Mouse (Mus musculus): ENCODE measurements around the gene Vwa5b1. TPM values are rescaled to one million over a fixed set of nuclear protein-coding genes. Genes with fewer than 3 reads are reported as not detected.

Gene Vwa5b1
- polyA plus RNA-seq, 1 experiment, result not detected

DNA sequence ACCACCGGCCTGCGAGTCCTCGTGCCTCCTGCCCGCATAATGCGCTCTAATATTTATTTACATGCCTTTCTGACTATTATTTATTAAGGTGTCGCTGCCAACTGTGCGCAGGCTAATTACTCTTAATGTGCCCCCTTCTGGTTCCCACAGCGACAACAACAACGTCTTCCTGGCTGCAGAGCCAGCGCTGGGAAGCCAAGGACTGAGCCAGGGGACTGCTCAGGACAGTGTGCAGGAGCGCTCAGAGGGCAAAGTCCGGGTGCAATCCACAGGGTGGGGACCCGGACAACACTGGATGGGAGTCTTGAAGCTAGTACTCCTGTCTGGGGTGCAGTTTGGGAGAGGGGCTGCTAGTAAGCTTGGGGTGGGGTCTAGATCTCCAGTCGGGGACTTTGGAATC, 80.8 kb downstream of the Vwa5b1 start:
- H3K27ac ChIP-seq (ENCODE audit: insufficient read depth, low read depth, low read length), result no peak overlapping the region
- peaks cover 5% of the 10 kb centered on the region; the same call in 1 of the 2 replicates for H3K4me1 ChIP-seq (ENCODE audit: control insufficient read depth, insufficient read depth, low read length)
- no peaks in the 10 kb centered on the region for H3K27me3 ChIP-seq (replicated peaks; ENCODE audit: control insufficient read depth, insufficient read depth, low read length)
- no peak overlapping the region for H3K4me3 ChIP-seq (ENCODE audit: insufficient read depth, low read depth, low read length)
- no peaks in the 10 kb centered on the region for H3K36me3 ChIP-seq (ENCODE audit: control insufficient read depth, insufficient read depth, low read length)
- TF ChIP-seq POLR2A (IDR thresholded peaks at IDR 0.05; ENCODE audit: low read depth, low read length) (no peak), CTCF (conservative IDR thresholded peaks at IDR 0.05; ENCODE audit: insufficient read depth, insufficient read length, low read depth, low read length) (no peak)
- WGBS, result 6% methylated on average over 14 of the region's 14 CpGs
- DNase-seq, result peak; percentile 53

DNA sequence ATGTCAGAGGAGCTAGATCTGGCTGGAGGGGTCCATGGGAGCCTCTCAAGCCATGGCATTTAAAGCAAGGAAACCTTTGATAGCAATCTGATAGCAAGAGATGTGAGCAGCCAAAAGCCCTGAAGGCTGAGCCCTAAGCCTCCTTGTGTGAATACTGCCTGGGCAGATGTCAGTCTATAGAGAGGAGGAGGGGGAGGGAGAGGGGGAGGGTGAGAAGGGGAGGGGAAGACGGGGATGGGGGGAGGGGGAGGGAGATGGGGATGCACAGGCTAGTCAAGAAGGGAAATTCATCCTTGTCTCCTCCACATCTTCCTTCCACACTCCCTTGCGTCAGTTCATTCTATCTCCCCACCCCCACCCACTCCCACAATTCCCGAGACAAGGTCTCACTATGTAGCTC, 81.4 kb downstream of the Vwa5b1 start:
- no peak overlapping the region for H3K4me3 ChIP-seq (ENCODE audit: insufficient read depth, low read depth, low read length)
- TF ChIP-seq POLR2A (IDR thresholded peaks at IDR 0.05; ENCODE audit: low read depth, low read length), result no peak
- no peak for TF ChIP-seq CTCF (conservative IDR thresholded peaks at IDR 0.05; ENCODE audit: insufficient read depth, insufficient read length, low read depth, low read length)
- no peak overlapping the region for H3K27ac ChIP-seq (ENCODE audit: insufficient read depth, low read depth, low read length)
- peaks cover 5% of the 10 kb centered on the region; the same call in 1 of the 2 replicates for H3K4me1 ChIP-seq (ENCODE audit: control insufficient read depth, insufficient read depth, low read length)
- no peak for DNase-seq
- no peaks in the 10 kb centered on the region for H3K36me3 ChIP-seq (ENCODE audit: control insufficient read depth, insufficient read depth, low read length)
- H3K27me3 ChIP-seq (replicated peaks; ENCODE audit: control insufficient read depth, insufficient read depth, low read length), result no peaks in the 10 kb centered on the region
- 23% methylated on average over 3 of the region's 3 CpGs for WGBS

DNA sequence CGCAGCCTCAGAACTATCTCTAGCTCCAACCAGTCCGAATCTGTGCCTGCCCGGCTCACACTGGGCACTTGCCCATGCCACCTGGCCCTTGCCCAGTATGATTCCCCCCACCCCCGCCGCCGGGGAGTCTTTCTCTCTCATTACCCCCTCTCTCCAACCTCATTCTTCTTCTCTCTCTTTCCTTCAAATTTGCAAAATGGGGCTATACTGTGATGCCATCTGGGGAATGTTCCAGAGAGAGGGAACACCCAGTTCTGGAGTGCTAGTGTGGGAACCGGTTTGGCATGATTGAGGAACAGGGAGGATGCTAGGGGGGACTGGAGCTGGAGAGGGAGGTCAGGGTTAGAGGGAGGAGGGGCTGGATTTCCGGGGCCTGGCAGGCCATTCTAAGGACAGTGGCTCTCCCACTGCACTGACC, 82.2 kb downstream of the Vwa5b1 start:
- 59% methylated on average over 8 of the region's 8 CpGs for WGBS
- no peaks in the 10 kb centered on the region for H3K36me3 ChIP-seq (ENCODE audit: control insufficient read depth, insufficient read depth, low read length)
- H3K27me3 ChIP-seq (replicated peaks; ENCODE audit: control insufficient read depth, insufficient read depth, low read length), result no peaks in the 10 kb centered on the region
- peak; percentile 13 for DNase-seq
- H3K27ac ChIP-seq (ENCODE audit: insufficient read depth, low read depth, low read length), result no peak overlapping the region
- no peak for TF ChIP-seq POLR2A (IDR thresholded peaks at IDR 0.05; ENCODE audit: low read depth, low read length)
- no peak for TF ChIP-seq CTCF (conservative IDR thresholded peaks at IDR 0.05; ENCODE audit: insufficient read depth, insufficient read length, low read depth, low read length)
- H3K4me1 ChIP-seq (ENCODE audit: control insufficient read depth, insufficient read depth, low read length), result peaks cover 5% of the 10 kb centered on the region; the same call in 1 of the 2 replicates
- H3K4me3 ChIP-seq (ENCODE audit: insufficient read depth, low read depth, low read length), result no peak overlapping the region

DNA sequence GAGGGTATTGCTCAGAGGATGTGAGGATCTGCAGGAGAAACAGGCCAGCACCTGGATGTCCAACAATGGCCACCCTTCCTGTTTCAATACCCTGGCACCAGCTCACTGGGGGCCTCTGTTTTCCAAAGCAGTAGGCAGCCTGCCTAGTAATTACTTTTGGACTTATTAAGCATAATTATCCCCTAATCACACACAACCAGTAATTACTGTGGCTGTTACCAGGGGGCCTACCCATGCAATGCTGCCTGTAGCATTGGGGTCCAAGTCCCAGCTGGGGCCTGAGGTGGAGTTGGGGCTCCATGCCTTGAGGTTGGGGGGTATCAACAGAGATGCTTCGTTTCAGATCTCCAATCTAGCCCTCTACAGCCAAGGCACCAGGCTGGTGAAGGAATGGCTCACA, 82.6 kb downstream of the Vwa5b1 start:
- H3K4me1 ChIP-seq (ENCODE audit: control insufficient read depth, insufficient read depth, low read length), result peaks cover 5% of the 10 kb centered on the region; the same call in 1 of the 2 replicates
- no peak overlapping the region for H3K27ac ChIP-seq (ENCODE audit: insufficient read depth, low read depth, low read length)
- H3K27me3 ChIP-seq (replicated peaks; ENCODE audit: control insufficient read depth, insufficient read depth, low read length), result no peaks in the 10 kb centered on the region
- TF ChIP-seq POLR2A (IDR thresholded peaks at IDR 0.05; ENCODE audit: low read depth, low read length) (no peak), CTCF (conservative IDR thresholded peaks at IDR 0.05; ENCODE audit: insufficient read depth, insufficient read length, low read depth, low read length) (no peak)
- no peak overlapping the region for H3K4me3 ChIP-seq (ENCODE audit: insufficient read depth, low read depth, low read length)
- DNase-seq, result no peak
- 71% methylated on average over 1 of the region's 1 CpGs for WGBS
- H3K36me3 ChIP-seq (ENCODE audit: control insufficient read depth, insufficient read depth, low read length), result no peaks in the 10 kb centered on the region

DNA sequence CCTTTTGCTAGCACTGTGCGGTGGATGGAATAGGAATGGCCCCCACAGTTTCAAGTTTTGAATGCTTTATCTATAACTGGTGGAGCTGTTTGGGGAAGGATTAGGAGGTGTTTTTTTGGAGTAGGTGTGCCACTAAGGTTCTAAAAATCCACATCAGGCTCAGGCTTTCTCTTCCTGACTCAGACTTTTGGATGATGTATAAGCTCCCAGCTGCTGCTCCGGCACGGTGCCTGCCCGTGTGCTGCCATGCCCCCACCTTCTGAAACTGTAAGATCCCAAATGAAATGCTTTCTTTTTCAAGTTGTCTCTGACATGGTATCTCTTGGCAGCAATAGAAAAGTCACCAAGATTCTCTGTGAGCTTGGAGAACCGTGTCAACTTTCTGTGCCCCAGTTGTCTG, 84.1 kb downstream of the Vwa5b1 start:
- Histone ChIP-seq H3K27me3 (replicated peaks; ENCODE audit: control insufficient read depth, insufficient read depth, low read length) (no peaks in the 10 kb centered on the region), H3K36me3 (ENCODE audit: control insufficient read depth, insufficient read depth, low read length) (no peaks in the 10 kb centered on the region), H3K4me1 (ENCODE audit: control insufficient read depth, insufficient read depth, low read length) (peaks cover 5% of the 10 kb centered on the region; the same call in 1 of the 2 replicates), H3K27ac (ENCODE audit: insufficient read depth, low read depth, low read length) (no peak overlapping the region), H3K4me3 (ENCODE audit: insufficient read depth, low read depth, low read length) (no peak overlapping the region)
- no peak for DNase-seq
- 93% methylated on average over 5 of the region's 5 CpGs for WGBS
- TF ChIP-seq POLR2A (IDR thresholded peaks at IDR 0.05; ENCODE audit: low read depth, low read length) (no peak), CTCF (conservative IDR thresholded peaks at IDR 0.05; ENCODE audit: insufficient read depth, insufficient read length, low read depth, low read length) (no peak)

DNA sequence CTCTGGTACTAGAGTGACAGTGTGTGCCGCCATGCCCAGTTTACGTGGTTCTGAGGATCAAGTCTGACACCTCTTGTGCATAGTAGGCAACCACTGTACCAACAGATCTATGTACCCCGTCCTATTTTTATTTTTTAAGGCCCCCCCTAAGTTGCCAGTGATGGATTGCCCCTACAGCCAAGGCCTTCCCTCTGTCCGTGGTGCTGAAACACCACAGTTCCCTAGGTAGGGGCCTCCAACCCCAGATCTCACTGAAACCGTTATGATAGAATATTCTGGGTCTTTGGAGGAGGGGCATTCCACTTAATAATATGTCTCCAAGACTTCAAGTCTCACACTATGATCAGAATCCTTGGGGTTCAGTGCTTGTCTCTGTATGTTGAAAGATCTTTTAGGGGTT, 85.1 kb downstream of the Vwa5b1 start:
- 65% methylated on average over 5 of the region's 5 CpGs for WGBS
- TF ChIP-seq CTCF (conservative IDR thresholded peaks at IDR 0.05; ENCODE audit: insufficient read depth, insufficient read length, low read depth, low read length), result no peak
- TF ChIP-seq POLR2A (IDR thresholded peaks at IDR 0.05; ENCODE audit: low read depth, low read length), result no peak

DNA sequence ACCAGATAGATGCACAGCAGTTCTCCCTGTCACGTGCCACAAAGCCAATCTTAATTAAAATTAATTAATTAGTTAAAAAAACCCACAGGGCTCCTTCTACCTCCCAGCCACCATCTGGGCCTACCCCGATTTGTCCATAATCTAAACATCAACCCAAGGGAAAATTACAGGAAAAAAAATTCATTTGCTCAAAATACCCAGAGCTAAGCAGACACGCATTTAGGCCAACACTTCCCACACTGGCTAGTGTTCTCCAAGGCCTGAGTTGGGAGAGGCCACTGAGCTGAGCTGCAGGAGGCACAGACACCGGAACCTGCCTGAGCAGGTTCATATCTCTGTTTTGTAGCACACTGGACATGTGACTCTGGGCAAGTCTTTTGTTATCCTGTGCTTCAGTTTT, 86.7 kb downstream of the Vwa5b1 start:
- TF ChIP-seq CTCF (conservative IDR thresholded peaks at IDR 0.05; ENCODE audit: insufficient read depth, insufficient read length, low read depth, low read length), result no peak
- Histone ChIP-seq H3K4me3 (ENCODE audit: insufficient read depth, low read depth, low read length) (no peak overlapping the region), H3K27me3 (replicated peaks; ENCODE audit: control insufficient read depth, insufficient read depth, low read length) (no peaks in the 10 kb centered on the region), H3K4me1 (ENCODE audit: control insufficient read depth, insufficient read depth, low read length) (no peaks in the 10 kb centered on the region), H3K36me3 (ENCODE audit: control insufficient read depth, insufficient read depth, low read length) (no peaks in the 10 kb centered on the region), H3K27ac (ENCODE audit: insufficient read depth, low read depth, low read length) (no peak overlapping the region)
- DNase-seq, result no peak
- WGBS, result 87% methylated on average over 4 of the region's 4 CpGs

More for the DNA sequence above, 85.1 kb downstream of the Vwa5b1 start:
- H3K36me3 ChIP-seq (ENCODE audit: control insufficient read depth, insufficient read depth, low read length), result no peaks in the 10 kb centered on the region
- peaks cover 5% of the 10 kb centered on the region; the same call in 1 of the 2 replicates for H3K4me1 ChIP-seq (ENCODE audit: control insufficient read depth, insufficient read depth, low read length)
- H3K27ac ChIP-seq (ENCODE audit: insufficient read depth, low read depth, low read length), result no peak overlapping the region
- no peak for DNase-seq
- no peak overlapping the region for H3K4me3 ChIP-seq (ENCODE audit: insufficient read depth, low read depth, low read length)
- H3K27me3 ChIP-seq (replicated peaks; ENCODE audit: control insufficient read depth, insufficient read depth, low read length), result no peaks in the 10 kb centered on the region
